Mouse (Mus musculus): Measurements from ENCODE around the gene Akap17b.

GRCm38 (mm10) chrX:36562079-36562478 is 83.1 kb downstream of the Akap17b start:
- TF ChIP-seq POLR2A (IDR thresholded peaks at IDR 0.05; ENCODE audit: low read depth, low read length), result no peak
- no peak for TF ChIP-seq MYC (IDR thresholded peaks at IDR 0.05; ENCODE audit: low read depth, low read length)
- no peak for TF ChIP-seq GABPA (IDR thresholded peaks at IDR 0.05; ENCODE audit: insufficient replicate concordance, low read depth, low read length)
- TF ChIP-seq KAT2A (IDR thresholded peaks at IDR 0.05; ENCODE audit: insufficient replicate concordance, low read length), result no peak
- TF ChIP-seq MAFK (IDR thresholded peaks at IDR 0.05; ENCODE audit: insufficient replicate concordance, low read length), result no peak
- no peak for TF ChIP-seq USF1 (IDR thresholded peaks at IDR 0.05; ENCODE audit: low read depth, low read length)
- no peak for TF ChIP-seq SMC3 (IDR thresholded peaks at IDR 0.05; ENCODE audit: low read depth, low read length)
- no peak for TF ChIP-seq NELFE (IDR thresholded peaks at IDR 0.05; ENCODE audit: low read depth, low read length)
- no peak for TF ChIP-seq CTCF (conservative IDR thresholded peaks at IDR 0.05 in 1 of 2, IDR thresholded peaks at IDR 0.05 in 1 of 2; ENCODE audit: low read depth in 2 of 2, low read length in 2 of 2)
- no peak for TF ChIP-seq RCOR1 (conservative IDR thresholded peaks at IDR 0.05; ENCODE audit: low read depth, low read length)
- TF ChIP-seq ELF1 (IDR thresholded peaks at IDR 0.05; ENCODE audit: low read depth, low read length), result no peak
- no peak for TF ChIP-seq E2F4 (IDR thresholded peaks at IDR 0.05; ENCODE audit: insufficient replicate concordance, low read depth, low read length)
